Mouse (Mus musculus) bone marrow, adult 2 months (tissue): ENCODE results near the gene Diaph3. TPM values are rescaled to one million over a fixed set of nuclear protein-coding genes. Genes with fewer than 3 reads are reported as not detected.

Experiments used
- H3K27ac ChIP-seq: fragments of 200-500 bp; 2 replicates; pipeline ENCODE4 v1.5.1; 2012; ENCODE audit warnings: low read depth, mild to moderate bottlenecking, control low read depth, inconsistent platforms, low read length; ENCODE audit not compliant: control insufficient read depth, poor library complexity, insufficient read depth
- H3K4me1 ChIP-seq: fragments of 200-500 bp; 2 replicates; pipeline ENCODE4 v1.6.1; 2011; ENCODE audit warnings: low read length; ENCODE audit not compliant: control insufficient read depth, insufficient read depth
- H3K4me3 ChIP-seq: fragments of 200-500 bp; replicated peaks from 2 replicates; pipeline ENCODE3; 2011; ENCODE audit warnings: mild to moderate bottlenecking, low read depth, low read length, control low read depth; ENCODE audit not compliant: control insufficient read depth
- CTCF ChIP-seq: fragments of 200-500 bp; IDR thresholded peaks from 2 replicates; pipeline ENCODE4 v1.5.1; 2011; ENCODE audit warnings: low read length, control low read depth; ENCODE audit not compliant: control insufficient read depth, insufficient read depth
- POLR2A ChIP-seq: fragments of 200-500 bp; IDR thresholded peaks from 2 replicates; pipeline ENCODE4 v1.6.1; 2011; ENCODE audit warnings: low read depth, mild to moderate bottlenecking, control low read depth, low read length, borderline replicate concordance; ENCODE audit not compliant: control insufficient read depth
- WGBS: fragments of 180-500 bp; shearing (Covaris S2); methylation state at CpG from one replicate; pipeline ENCODE4 v1.1.7; 2018; 5-methylcytosine and 5-hydroxymethylcytosine counted together
- polyA plus RNA-seq: library from polyadenylated mRNA; stranded (reverse); fragments of >200 nt; gene quantifications from 2 replicates; pipeline ENCODE4 v1.2.4, GENCODE M21; 2011; ENCODE audit warnings: low replicate concordance; ENCODE audit not compliant: missing spikeins, insufficient read depth, insufficient read length

Gene Diaph3
- polyA plus RNA-seq, 1 experiment, result 30.7 TPM

GRCm38 (mm10) chr14:87056169-87056568 is 84.9 kb downstream of the Diaph3 start:
- H3K27ac ChIP-seq, result no peak overlapping the region
- H3K4me3 ChIP-seq, result no peak overlapping the region
- 92% methylated on average over 2 of the region's 2 CpGs for WGBS
- TF ChIP-seq POLR2A (no peak), CTCF (no peak)
- H3K4me1 ChIP-seq, result no peaks in the 10 kb centered on the region

GRCm38 (mm10) chr14:87051187-87051586 is 89.8 kb downstream of the Diaph3 start:
- WGBS, result 89% methylated on average over 5 of the region's 5 CpGs
- Histone ChIP-seq H3K27ac (no peak overlapping the region), H3K4me3 (no peak overlapping the region), H3K4me1 (no peaks in the 10 kb centered on the region)
- TF ChIP-seq CTCF (no peak), POLR2A (no peak)

GRCm38 (mm10) chr14:87044401-87044806 is 96.6 kb downstream of the Diaph3 start:
- TF ChIP-seq CTCF (no peak), POLR2A (no peak)
- Histone ChIP-seq H3K27ac (no peak overlapping the region), H3K4me3 (no peak overlapping the region), H3K4me1 (peaks cover 2% of the 10 kb centered on the region; the same call in 1 of the 2 replicates)
- 5% methylated on average over 5 of the region's 5 CpGs for WGBS

- H3K4me1 ChIP-seq, result no peaks in the 10 kb centered on the region
- TF ChIP-seq POLR2A (no peak), CTCF (no peak)
- 95% methylated on average over 10 of the region's 10 CpGs for WGBS
- H3K27ac ChIP-seq, result no peak overlapping the region
- no peak overlapping the region for H3K4me3 ChIP-seq
Observed at GRCm38 (mm10) chr14:87020240-87020639, 120.8 kb downstream of the Diaph3 start.

DNA sequence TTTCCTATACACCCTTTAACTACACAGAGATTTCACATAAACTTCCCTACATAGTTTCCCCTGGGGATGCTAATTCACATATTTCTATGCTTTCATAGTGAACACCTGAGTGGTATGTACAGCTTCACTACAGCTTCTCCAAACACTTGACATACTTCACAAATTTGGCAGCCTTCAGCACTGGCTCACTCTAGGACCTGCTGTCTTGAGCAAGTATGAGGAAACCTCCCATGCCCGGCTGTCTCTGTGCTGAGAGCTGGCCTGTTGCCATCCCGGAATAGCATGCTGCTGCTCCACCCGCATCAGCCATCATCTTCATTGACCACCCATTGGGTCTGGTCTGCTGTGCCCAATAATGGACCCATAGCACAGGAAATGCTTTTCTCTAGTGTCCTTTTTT is 121.3 kb downstream of the Diaph3 start:
- WGBS, result 82% methylated on average over 3 of the region's 3 CpGs
- no peak overlapping the region for H3K4me3 ChIP-seq
- TF ChIP-seq POLR2A (no peak), CTCF (no peak)
- no peaks in the 10 kb centered on the region for H3K4me1 ChIP-seq
- no peak overlapping the region for H3K27ac ChIP-seq

DNA sequence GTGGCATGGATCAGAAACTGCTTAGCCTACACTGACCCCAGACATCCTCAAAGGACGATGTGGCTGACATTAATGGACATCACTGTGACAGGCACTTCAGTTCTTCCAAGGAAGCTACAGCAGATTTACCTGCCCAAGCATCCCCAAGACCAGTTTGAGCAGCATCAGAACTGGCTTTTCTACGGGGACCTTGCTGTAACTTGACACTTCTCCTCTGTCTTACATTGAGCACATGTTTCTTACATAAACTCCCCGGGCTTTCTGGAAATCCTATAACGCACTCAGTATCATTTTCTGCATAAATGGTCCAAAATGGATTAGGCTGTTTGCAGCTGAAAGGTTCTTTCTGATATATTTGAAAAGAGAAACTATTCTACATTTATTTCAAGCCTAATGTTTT is 143.7 kb downstream of the Diaph3 start:
- 89% methylated on average over 4 of the region's 4 CpGs for WGBS
- Histone ChIP-seq H3K4me1 (no peaks in the 10 kb centered on the region), H3K4me3 (no peak overlapping the region), H3K27ac (no peak overlapping the region)
- TF ChIP-seq CTCF, result no peak
- TF ChIP-seq POLR2A, result no peak

DNA sequence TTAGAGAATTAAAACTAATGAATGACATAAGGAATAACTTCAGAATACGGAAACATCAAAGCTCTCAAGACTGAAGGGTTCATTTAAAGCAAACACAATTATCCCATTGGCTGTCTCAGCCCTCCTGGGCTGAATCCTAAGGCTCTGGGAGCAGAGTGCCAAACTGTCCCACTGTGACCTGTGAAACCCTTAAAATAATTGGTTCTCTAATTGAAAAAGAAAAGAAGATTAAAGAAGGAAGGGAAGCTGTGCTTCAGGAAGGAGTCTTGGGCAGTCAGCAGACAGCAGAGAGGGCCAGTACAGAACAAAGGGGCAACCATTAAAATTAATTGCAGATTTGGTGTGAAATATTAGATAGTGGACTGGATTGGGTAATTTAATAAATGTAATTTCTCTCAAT is 189.9 kb downstream of the Diaph3 start:
- no peaks in the 10 kb centered on the region for H3K4me1 ChIP-seq
- TF ChIP-seq POLR2A (no peak), CTCF (no peak)
- H3K4me3 ChIP-seq, result no peak overlapping the region
- whole genome bisulfite sequencing, result 94% methylated on average over 1 of the region's 1 CpGs
- H3K27ac ChIP-seq, result no peak overlapping the region

DNA sequence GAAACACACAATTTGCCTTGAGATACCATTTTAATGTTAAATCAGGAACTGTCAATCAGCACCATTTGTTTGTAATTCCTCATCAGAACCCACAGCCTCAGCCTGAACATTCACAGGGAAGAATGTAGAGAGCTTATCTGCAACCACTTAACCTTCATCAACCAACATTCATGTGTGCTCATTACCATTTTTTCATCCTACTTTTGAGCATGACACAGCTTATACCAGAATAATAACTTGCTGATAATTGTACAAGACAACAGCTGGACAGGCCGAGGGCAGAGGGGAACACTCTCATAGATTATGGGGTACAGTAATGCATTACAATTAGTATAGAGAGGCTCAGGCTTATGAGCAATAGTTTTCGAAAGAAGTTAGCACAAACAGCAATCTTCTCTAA is 203.1 kb downstream of the Diaph3 start:
- Histone ChIP-seq H3K4me1 (no peaks in the 10 kb centered on the region), H3K4me3 (no peak overlapping the region), H3K27ac (no peak overlapping the region)
- TF ChIP-seq POLR2A, result no peak
- no peak for TF ChIP-seq CTCF
- 87% methylated on average over 2 of the region's 2 CpGs for WGBS

DNA sequence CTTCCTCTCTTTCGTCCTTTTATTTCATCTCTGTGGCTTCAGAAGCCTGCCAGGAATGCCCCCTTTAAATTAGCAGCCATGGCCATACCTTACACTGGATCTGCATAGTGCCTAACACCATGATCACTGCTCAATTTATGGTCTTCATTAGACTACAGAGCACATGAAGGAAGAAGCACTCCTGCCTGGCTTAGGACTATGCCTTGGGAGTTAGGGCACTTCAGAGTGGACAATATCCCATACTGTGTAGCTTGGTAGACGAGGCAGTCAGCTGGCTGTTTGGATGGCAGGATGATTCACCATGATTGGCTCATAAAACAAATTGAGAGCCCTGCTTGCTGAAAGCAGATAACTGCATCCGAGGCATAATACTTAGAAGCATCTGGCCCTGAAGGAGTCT is 204.6 kb downstream of the Diaph3 start:
- Histone ChIP-seq H3K4me3 (no peak overlapping the region), H3K4me1 (no peaks in the 10 kb centered on the region), H3K27ac (no peak overlapping the region)
- TF ChIP-seq POLR2A (no peak), CTCF (no peak)
- 87% methylated on average over 3 of the region's 3 CpGs for WGBS

- no peak overlapping the region for H3K4me3 ChIP-seq
- TF ChIP-seq CTCF (no peak), POLR2A (no peak)
- 91% methylated on average over 4 of the region's 4 CpGs for WGBS
- no peak overlapping the region for H3K27ac ChIP-seq
- no peaks in the 10 kb centered on the region for H3K4me1 ChIP-seq
Observed at GRCm38 (mm10) chr14:86930763-86931162, 210.3 kb downstream of the Diaph3 start.
